Mouse (Mus musculus) forebrain, postnatal 0 days (tissue): ENCODE data around the gene Ralgapb. TPM values are rescaled to one million over a fixed set of nuclear protein-coding genes. Genes with fewer than 3 reads are reported as not detected.

Experiments
- ATAC-seq: fragments of 200-750 bp; cut with Nextera tagmentation; 2 replicates; pipeline ENCODE4 v1.8.0; 2017; ENCODE audit warnings: mild to moderate bottlenecking, moderate library complexity
- DNase-seq: peaks from one replicate; pipeline ENCODE4 v3.0.0-alpha.2; 2015
- H3K27ac ChIP-seq: fragments of 300-500 bp; sonication (generic); 2 replicates; pipeline ENCODE4 v1.5.1; 2014; ENCODE audit warnings: low read depth, mild to moderate bottlenecking, antibody characterized with exemption, low read length, moderate library complexity, mixed read lengths
- H3K27me3 ChIP-seq: fragments of 300-500 bp; sonication (generic); 2 replicates; pipeline ENCODE4 v1.6.1; 2014; ENCODE audit warnings: mild to moderate bottlenecking, low read length, mixed read lengths; ENCODE audit not compliant: insufficient read depth
- H3K36me3 ChIP-seq: fragments of 300-500 bp; sonication (generic); 2 replicates; pipeline ENCODE4 v1.6.1; 2014; ENCODE audit warnings: mild to moderate bottlenecking, moderate library complexity; ENCODE audit not compliant: insufficient read depth
- H3K4me1 ChIP-seq: fragments of 300-500 bp; sonication (generic); 2 replicates; pipeline ENCODE4 v1.6.1; 2014; ENCODE audit warnings: antibody characterized with exemption; ENCODE audit not compliant: insufficient read depth
- H3K4me2 ChIP-seq: fragments of 300-500 bp; sonication (generic); 2 replicates; pipeline ENCODE4 v1.6.1; 2014; ENCODE audit warnings: low read depth, mild to moderate bottlenecking, moderate library complexity
- H3K4me3 ChIP-seq: fragments of 300-500 bp; sonication (generic); 2 replicates; pipeline ENCODE4 v1.5.1; 2014; ENCODE audit warnings: low read depth, low read length, mixed read lengths
- H3K9ac ChIP-seq: fragments of 300-500 bp; sonication (generic); 2 replicates; pipeline ENCODE4 v1.6.1; 2014; ENCODE audit warnings: mild to moderate bottlenecking
- H3K9me3 ChIP-seq: fragments of 300-500 bp; sonication (generic); 2 replicates; pipeline ENCODE4 v1.6.1; 2016; ENCODE audit warnings: low read length
- CTCF ChIP-seq: sonication (generic); IDR thresholded peaks from 2 replicates; pipeline ENCODE4 v1.5.1; 2016; ENCODE audit warnings: antibody characterized with exemption, control low read depth, low read depth
- WGBS: fragments of 180-500 bp; shearing (Covaris S2); extraction: QIAGEN DNeasy Blood & Tissue Kit; methylation state at CpG from one replicate; pipeline ENCODE4 v1.1.7; 2014; 5-methylcytosine and 5-hydroxymethylcytosine counted together
- polyA plus RNA-seq: library from polyadenylated mRNA; unstranded; fragments of >200 nt; fragmentation: Nextera tagmentation; extraction: Ambion mirVana; gene quantifications from 2 replicates; pipeline ENCODE4 v1.2.1, GENCODE M21; 2015
- total RNA-seq: library from RNA; depleted of rRNA; stranded (reverse); fragments of >200 nt; gene quantifications from 2 replicates; pipeline ENCODE4 v1.2.3, GENCODE M21; 2014

The Ralgapb gene
- total and polyA plus RNA-seq, 2 experiments from 2014 or later, result 16.6 to 55.5 TPM

- 91% methylated on average over 8 of the region's 8 CpGs for WGBS
- Histone ChIP-seq H3K36me3 (no peaks in the 10 kb centered on the region), H3K27me3 (no peaks in the 10 kb centered on the region), H3K4me2 (no peak overlapping the region), H3K4me1 (no peaks in the 10 kb centered on the region), H3K4me3 (no peak overlapping the region), H3K9ac (no peak overlapping the region), H3K27ac (no peak overlapping the region), H3K9me3 (no peaks in the 10 kb centered on the region)
- TF ChIP-seq CTCF, result no peak
- no peak for ATAC-seq
- no peak for DNase-seq
These were observed 41.3 kb upstream of the Ralgapb start for GRCm38 (mm10) chr2:158368313-158368712.

GRCm38 (mm10) chr2:158369474-158370172, 40.0 kb upstream of the Ralgapb start:
- TF ChIP-seq CTCF, result no peak
- no peaks in the 10 kb centered on the region for H3K9me3 ChIP-seq
- 89% methylated on average over 3 of the region's 3 CpGs for WGBS

GRCm38 (mm10) chr2:158370173-158370550, 39.5 kb upstream of the Ralgapb start:
- no peak for TF ChIP-seq CTCF
- H3K9ac ChIP-seq, result no peak overlapping the region
- ATAC-seq (no peak), DNase-seq (no peak)
- no peak overlapping the region for H3K4me3 ChIP-seq
- H3K27ac ChIP-seq, result no peak overlapping the region
- H3K4me2 ChIP-seq, result no peak overlapping the region
- 22% methylated on average over 5 of the region's 5 CpGs for WGBS
- H3K4me1 ChIP-seq, result no peaks in the 10 kb centered on the region
- no peaks in the 10 kb centered on the region for H3K27me3 ChIP-seq
- H3K9me3 ChIP-seq, result no peaks in the 10 kb centered on the region
- H3K36me3 ChIP-seq, result no peaks in the 10 kb centered on the region

More at GRCm38 (mm10) chr2:158369474-158370172, 40.0 kb upstream of the Ralgapb start:
- Histone ChIP-seq H3K4me2 (no peak overlapping the region), H3K4me3 (no peak overlapping the region), H3K27ac (no peak overlapping the region), H3K4me1 (no peaks in the 10 kb centered on the region), H3K36me3 (no peaks in the 10 kb centered on the region), H3K27me3 (no peaks in the 10 kb centered on the region), H3K9ac (no peak overlapping the region)
- DNase-seq (no peak), ATAC-seq (no peak)

GRCm38 (mm10) chr2:158373061-158373460, 36.6 kb upstream of the Ralgapb start:
- no peak overlapping the region for H3K27ac ChIP-seq
- H3K4me2 ChIP-seq, result no peak overlapping the region
- H3K9ac ChIP-seq, result no peak overlapping the region
- H3K9me3 ChIP-seq, result no peaks in the 10 kb centered on the region
- DNase-seq, result no peak
- TF ChIP-seq CTCF, result no peak
- H3K4me3 ChIP-seq, result no peak overlapping the region
- H3K36me3 ChIP-seq, result no peaks in the 10 kb centered on the region
- no peaks in the 10 kb centered on the region for H3K4me1 ChIP-seq
- WGBS, result 49% methylated on average over 5 of the region's 5 CpGs
- no peaks in the 10 kb centered on the region; the same call in 1 of the 2 replicates for H3K27me3 ChIP-seq
- ATAC-seq, result no peak

- DNase-seq (no peak), ATAC-seq (no peak)
- Histone ChIP-seq H3K9me3 (no peaks in the 10 kb centered on the region), H3K36me3 (no peaks in the 10 kb centered on the region), H3K27ac (no peak overlapping the region), H3K4me1 (no peaks in the 10 kb centered on the region), H3K4me3 (no peak overlapping the region), H3K9ac (no peak overlapping the region), H3K27me3 (no peaks in the 10 kb centered on the region; the same call in 1 of the 2 replicates), H3K4me2 (no peak overlapping the region)
- TF ChIP-seq CTCF, result no peak
- WGBS, result 60% methylated on average over 7 of the region's 7 CpGs
These were observed 36.1 kb upstream of the Ralgapb start for GRCm38 (mm10) chr2:158373516-158373915.

GRCm38 (mm10) chr2:158375443-158376122, 34.1 kb upstream of the Ralgapb start, which contains the start of gene Snhg11:
Snhg11 (plus strand) TSS chr2:158375638.
- no peaks in the 10 kb centered on the region for H3K9me3 ChIP-seq
- peak within 1 kb of the TSS; percentile 85 for H3K27ac ChIP-seq
- H3K4me3 ChIP-seq, result peak within 1 kb of the TSS; percentile 48
- DNase-seq (peak; percentile 86), ATAC-seq (peak; percentile 90)
- H3K4me2 ChIP-seq, result peak within 1 kb of the TSS; percentile 49
- 3% methylated on average over 36 of the region's 36 CpGs for WGBS
- no peaks in the 10 kb centered on the region for H3K4me1 ChIP-seq
- TF ChIP-seq CTCF, result peak; percentile 76
- H3K36me3 ChIP-seq, result no peaks in the 10 kb centered on the region
- peak within 1 kb of the TSS; percentile 68 for H3K9ac ChIP-seq
- H3K27me3 ChIP-seq, result no peaks in the 10 kb centered on the region; the same call in 1 of the 2 replicates

- 23% methylated on average over 12 of the region's 12 CpGs for WGBS
- Histone ChIP-seq H3K9me3 (no peaks in the 10 kb centered on the region), H3K4me3 (peak overlapping the region; percentile 48)
These were observed 33.4 kb upstream of the Ralgapb start for GRCm38 (mm10) chr2:158376123-158376687.

More at GRCm38 (mm10) chr2:158376123-158376687, 33.4 kb upstream of the Ralgapb start:
- Histone ChIP-seq H3K27ac (peak overlapping the region; percentile 85), H3K9ac (peak overlapping the region; percentile 68), H3K4me2 (peak overlapping the region; percentile 49), H3K36me3 (no peaks in the 10 kb centered on the region), H3K27me3 (no peaks in the 10 kb centered on the region; the same call in 1 of the 2 replicates), H3K4me1 (no peaks in the 10 kb centered on the region)
- ATAC-seq, result peak; percentile 23; the same call in 1 of the 2 replicates
- DNase-seq, result peak; percentile 26
- no peak for TF ChIP-seq CTCF
